Mouse (Mus musculus) gastrocnemius, adult 8-10 months (tissue): ENCODE results near the gene Slc8a3. TPM values are rescaled to one million over a fixed set of nuclear protein-coding genes. Genes with fewer than 3 reads are reported as not detected.
A peak's percentile ranks its signal among the peaks of the same experiment; 100 is the strongest.

Experiments
- DNase-seq, 2 experiments: peaks; one replicate each; pipeline ENCODE4 v3.0.0; 2022; ENCODE audit warnings: low spot score in 2 of 2
- total RNA-seq, 4 experiments: library from RNA; stranded (reverse); gene quantifications; 2 replicates each; pipeline ENCODE4 v1.2.4; 2022

Slc8a3 gene
- total RNA-seq, 4 experiments from 2014 or later = 35.3 to 52.3 (median 45.8) TPM

DNA sequence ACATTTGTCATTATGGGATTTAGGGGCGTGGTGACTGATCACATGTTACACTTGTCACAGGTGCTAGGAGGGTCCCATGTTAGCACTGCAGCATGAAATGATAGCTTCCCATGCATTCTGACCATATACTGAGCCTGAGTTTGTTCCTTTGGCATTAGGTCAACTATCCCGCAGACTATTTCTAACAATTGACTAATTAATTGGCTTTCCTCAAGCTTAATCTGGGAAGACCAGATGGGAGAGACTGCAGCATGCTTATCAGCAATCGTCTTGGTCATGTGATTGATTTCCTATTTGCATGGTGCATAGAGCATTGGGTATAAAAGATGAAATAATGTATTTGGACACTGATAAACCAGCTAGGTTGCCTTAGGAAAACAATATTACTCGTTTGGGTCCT, 91.9 kb downstream of the Slc8a3 start:
- DNase-seq = no peak

- DNase-seq = no peak
Observed at GRCm38 (mm10) chr12:81237158-81237557, 95.8 kb downstream of the Slc8a3 start.

DNA sequence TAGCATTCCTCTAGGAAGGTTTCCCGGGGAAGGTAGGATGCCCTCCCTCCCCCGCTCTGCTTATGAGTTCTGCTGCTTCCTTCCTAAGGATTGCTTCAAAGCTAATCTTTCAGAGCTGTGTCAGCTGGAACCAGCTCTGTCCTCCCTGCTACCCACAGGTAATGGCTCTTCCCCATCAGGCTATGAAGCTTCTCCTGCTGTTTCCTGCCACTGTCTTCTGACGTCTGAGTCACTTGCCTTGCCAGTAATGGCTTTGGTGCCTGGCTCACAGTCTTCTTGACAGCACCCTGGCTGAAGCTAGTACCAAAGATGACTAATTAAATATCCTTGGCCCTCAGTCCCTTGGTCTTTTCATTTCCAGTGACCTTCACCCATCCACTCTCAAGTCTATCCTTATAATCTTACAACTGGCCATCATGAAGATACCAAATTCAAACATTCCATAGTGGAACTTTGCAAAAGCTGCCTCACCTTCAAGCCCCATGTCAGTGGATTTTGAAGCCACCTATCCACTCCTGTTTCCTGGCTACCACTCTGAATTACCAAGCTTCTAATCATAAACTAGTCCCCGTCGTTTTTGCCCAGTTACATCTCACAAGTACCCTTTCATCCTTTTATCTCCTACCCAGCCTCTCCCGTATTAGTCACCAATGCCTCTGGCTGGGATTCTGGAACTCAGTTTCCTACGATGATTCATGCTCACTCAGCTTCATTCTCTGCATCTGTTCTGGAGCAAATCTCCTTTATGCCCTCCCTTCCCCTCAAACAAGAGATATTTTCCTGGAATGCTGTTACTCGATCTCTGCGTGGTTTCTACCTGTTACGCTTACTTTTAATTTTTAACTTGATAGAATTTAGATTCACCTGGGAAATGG, 97.3 kb downstream of the Slc8a3 start:
- no peak for DNase-seq

DNA sequence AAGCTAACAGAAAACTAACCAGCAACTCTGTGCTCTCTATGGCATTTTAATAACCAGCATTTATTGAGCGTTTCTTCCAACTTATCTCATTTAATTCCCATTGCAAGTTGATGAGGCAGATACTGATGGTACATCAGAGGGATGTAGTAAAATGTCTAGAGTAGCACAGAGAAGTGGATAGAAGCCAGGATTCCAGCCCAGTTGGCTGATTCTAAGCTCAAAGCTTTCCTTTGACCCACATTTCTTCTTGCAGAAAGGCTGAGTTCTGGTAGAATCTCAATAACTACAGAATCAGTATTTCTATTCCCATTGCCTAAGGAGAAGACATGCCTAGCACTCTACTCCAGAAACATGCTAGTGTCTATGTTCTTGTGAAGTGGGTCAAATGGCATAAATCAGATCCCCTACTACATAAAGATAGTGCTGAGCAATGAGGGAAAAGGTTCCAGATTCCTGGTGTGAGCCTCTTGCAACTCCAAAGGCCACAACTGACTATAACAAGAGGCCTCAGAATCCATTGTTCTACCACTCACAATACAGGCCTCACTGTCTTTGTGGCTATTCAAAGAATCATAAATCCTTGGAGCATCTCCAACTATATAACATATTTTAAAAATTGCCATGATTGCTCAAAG, 99.1 kb downstream of the Slc8a3 start:
- DNase-seq = no peak

- no peak for DNase-seq
Observed at GRCm38 (mm10) chr12:81227767-81228460, 105.1 kb downstream of the Slc8a3 start.

DNA sequence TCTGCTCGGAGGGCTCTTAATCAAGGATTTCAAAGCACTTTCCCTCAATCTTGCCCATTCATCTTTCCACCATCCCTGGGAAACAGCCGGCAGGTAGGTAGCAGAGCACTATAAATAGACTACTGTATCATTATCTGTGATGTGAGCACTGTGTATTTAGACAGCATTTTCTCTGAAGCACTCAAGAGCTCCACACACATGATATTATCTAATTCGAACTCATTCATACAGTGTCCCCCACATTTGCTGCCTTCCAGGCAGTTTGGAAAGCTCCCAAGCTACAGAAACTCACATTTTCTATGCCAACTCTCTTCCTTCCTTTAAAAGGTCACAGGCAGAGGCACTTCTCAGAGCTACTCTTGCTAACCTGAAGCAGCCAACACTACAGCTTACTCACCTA, 106.4 kb downstream of the Slc8a3 start:
- no peak for DNase-seq

- DNase-seq = no peak
Observed at GRCm38 (mm10) chr12:81225966-81226577, 106.9 kb downstream of the Slc8a3 start.

- DNase-seq = no peak
Observed at GRCm38 (mm10) chr12:81224843-81225242, 108.1 kb downstream of the Slc8a3 start.

GRCm38 (mm10) chr12:81223276-81223675, 109.7 kb downstream of the Slc8a3 start:
- no peak for DNase-seq

- DNase-seq = no peak
Observed at GRCm38 (mm10) chr12:81219339-81219738, 113.6 kb downstream of the Slc8a3 start.

DNA sequence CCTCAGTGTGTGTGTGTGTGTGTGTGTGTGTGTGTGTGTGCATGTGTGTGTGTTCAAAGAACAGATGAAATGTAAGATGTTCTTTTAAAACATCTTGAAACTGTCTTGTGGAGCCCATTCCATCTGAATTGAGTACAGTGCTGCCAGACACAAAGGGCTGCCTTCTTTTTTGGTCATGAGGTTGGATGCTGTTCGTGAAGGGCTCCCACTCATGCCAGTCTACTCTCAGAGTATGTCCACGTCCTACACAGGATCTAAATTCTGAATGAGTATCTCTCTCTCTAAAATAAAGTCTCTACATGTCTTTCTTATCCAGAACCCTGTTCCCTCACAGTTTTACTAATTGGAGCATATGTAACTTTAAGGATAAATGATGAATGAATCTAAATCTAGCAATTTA, 124.4 kb downstream of the Slc8a3 start:
- no peak for DNase-seq

DNA sequence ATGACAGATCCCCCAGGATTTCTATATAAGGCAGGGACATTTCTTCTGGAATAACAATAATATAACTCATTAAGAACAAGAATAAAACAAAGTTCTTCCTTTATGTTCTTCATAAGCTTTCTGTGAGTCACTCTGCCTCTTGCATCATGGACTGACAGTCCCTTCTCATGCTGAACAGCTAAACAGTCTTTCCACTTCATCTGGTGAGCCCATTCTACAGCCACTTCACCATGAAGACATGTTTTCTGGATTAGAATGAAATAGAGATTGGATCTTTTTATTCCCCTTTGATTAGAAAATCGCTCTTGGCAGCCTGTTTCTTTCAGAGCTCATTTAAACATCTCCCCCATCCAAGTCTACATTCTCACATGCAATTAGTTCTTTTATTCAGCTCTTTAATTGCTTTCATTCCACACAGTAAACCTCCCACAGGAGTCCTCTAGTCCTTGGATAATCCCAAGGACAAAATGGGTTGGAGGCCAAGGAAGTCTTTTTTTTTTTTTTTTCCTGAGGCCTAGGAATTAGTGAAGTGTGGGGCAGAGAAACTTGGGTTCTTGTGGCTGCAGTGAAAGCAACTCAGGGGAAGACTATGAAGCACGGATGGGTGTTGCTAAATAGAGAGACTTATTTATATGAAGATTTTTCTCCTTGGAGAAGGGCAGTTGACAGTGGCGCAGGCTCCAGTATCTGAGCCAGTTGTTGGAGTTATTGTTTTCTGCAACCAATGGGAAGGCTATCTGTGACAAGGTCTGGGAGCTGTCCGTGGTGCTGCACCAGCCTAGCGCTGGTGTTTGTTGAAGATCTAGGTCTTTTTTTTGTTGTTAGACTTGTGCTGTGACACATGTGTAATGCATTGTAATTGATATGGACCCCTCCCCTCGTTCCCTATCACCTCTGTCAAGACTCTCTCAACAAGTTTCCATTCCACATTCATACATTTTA, 127.1 kb downstream of the Slc8a3 start:
- DNase-seq = no peak

- no peak for DNase-seq
Observed at GRCm38 (mm10) chr12:81203226-81203625, 129.8 kb downstream of the Slc8a3 start.

DNA sequence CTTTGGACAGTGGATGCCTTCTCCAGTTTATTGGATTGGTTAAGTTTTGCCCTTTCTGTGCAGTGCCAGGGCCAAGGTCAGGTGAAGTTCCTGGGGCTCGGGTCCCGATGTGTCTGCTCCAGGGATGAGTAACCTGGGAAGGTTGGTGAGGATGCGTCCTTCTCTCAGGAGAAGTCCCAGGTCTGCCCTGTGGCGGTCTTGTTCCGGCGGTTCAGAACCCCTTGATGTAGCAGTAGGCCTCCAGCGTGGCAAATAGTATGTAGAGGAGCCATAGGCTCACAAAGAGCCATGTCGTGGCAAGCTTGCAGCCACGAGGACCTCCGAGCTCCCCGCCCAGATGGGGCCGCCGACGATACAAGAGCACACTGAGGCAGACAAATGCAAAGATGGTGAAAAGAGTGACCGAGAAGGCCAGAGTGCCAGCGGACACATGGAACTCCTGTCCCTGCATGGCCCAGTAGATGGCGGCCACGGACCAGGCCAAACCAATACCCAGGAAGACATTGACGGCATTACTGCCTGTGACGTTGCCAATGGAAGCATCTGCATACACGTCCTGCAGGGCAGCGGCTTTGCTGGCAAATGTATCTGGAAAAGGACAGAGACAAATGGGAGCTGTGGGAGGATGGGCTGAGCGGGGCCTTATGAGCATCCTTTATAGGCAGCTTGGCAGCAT, 133.6 kb downstream of the Slc8a3 start:
- DNase-seq = peak; percentile 49 to 62

- no peak for DNase-seq
Observed at GRCm38 (mm10) chr12:81197468-81198075, 135.4 kb downstream of the Slc8a3 start.

DNA sequence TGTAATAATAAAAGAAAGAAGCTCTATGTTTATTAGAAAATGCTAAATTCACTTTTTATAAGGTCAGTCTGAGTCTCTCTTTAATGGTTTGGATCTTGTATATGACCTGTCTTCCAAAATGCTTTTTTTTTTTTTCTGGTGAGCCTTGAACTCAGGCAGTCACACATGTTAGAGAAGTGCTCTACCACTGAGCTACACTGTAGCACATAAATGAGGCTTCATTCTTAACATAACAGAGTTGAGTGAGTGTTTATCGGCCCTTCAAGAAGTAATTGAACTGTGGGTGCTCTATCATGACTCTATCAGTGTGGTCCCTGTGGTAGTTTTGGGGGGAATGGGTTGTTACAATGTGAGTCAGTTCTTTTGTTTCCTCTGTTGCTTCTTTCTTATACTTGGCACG, 139.0 kb downstream of the Slc8a3 start:
- no peak for DNase-seq

GRCm38 (mm10) chr12:81189636-81190035, 143.3 kb downstream of the Slc8a3 start:
- DNase-seq = no peak

DNA sequence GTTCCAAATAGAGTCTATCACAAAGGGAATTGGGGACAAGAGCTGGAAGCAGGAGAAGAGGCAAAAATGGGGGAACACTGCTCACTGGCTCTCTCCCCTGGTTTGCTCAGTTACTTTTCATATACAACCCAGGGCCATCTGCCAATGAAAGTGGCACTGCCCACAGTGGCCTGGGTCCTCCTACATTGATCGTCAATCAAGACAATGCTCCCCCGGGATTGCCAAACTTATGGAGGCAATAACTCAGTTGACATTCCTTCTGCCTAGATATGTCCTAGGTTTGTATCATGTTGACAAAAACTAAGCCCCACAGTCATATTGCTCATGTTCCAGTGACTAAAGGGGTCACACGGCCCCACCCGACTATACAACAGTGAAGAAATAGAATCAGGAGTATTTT, 144.0 kb downstream of the Slc8a3 start:
- no peak for DNase-seq

- DNase-seq = no peak
Observed at GRCm38 (mm10) chr12:81188423-81188822, 144.6 kb downstream of the Slc8a3 start.

DNA sequence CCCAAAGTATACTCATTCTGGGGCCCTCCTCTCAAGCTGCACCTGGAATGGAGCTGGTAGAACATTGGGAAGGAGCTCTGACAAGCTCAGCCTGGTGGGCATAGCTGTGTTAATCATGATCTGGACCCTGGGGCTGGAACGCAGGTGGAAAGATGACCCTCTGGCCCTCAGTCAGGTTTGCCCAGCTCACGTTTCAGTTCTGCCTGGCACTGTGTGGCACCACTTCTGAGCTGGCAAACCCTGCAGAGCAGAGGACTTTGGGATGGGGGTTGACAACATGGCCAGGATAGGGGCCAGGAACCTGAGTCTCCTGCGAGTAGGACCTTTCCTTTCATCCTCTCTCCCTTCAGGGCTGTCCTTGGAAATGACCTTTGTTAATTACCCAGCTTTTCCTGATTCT, 146.3 kb downstream of the Slc8a3 start:
- no peak for DNase-seq
